Mouse (Mus musculus) adrenal gland (tissue): ENCODE results near the gene Rps6kc1.

Experiments
- intact Hi-C: fragments of 180-260 bp; cut with DNase I; formaldehyde crosslinking; loops from one replicate; pipeline ENCODE4 v1.15.1; 2025

The Rps6kc1 gene

GRCm38 (mm10) chr1:190904136-190904535 lies 7.4 kb downstream of the Rps6kc1 start:
- intact Hi-C loops = no loop called here

GRCm38 (mm10) chr1:190901082-190901481 lies 10.5 kb downstream of the Rps6kc1 start:
- intact Hi-C loops = no loop called here

DNA sequence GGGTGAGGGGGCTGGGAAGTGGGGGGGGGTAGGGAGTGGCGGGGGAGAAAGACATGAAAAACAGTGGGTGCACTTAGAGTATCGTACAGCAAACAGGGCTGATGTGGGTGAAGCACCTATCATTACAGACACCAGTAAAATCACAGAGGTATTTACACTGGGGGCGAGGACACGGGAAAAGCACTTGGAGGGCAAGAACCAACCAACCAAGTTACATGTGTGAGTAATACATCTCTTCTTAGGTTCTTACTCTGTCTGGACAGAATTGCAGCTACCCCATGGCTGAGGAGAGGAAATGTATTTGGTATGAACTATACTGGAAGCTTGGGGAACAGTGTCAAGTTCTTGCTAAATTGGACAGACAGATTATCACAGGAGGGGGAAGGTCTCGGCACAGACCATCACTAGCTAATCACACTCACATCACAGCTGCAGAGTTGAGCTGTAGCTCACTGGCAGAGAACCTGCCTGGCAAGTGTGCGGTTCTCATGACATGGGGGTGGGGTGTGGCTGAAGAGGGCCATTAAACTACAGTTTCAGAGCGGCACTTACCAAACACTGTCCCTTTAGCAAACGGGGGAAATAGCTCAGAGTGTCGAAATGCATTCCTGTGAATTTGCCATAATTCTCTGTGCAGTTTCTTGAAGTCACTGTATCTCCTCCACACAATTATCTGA lies 12.5 kb downstream of the Rps6kc1 start:
- intact Hi-C loops = no loop called here

GRCm38 (mm10) chr1:190898186-190898585 lies 13.4 kb downstream of the Rps6kc1 start:
- intact Hi-C loops = no loop called here

- intact Hi-C loops = no loop called here
These were observed 17.9 kb downstream of the Rps6kc1 start for GRCm38 (mm10) chr1:190893559-190894167.

DNA sequence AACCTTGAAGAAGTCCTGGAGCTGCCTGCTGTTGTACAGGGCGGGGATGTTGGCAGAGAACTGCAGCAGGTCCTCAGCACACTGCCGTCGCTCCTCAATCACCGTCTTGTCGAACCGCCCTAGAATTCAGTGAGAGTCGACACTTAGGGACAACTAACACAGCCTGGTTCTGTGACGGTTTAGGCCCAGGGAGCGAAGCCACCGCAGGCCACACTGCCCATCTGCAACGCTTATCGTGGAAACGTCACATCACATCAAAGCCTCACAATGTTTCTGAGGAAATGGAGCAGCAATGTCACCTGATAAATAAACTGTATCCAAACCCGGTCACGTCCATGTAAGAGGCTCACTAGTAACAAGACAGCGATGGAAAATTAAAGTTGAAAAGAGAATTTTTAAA lies 22.9 kb downstream of the Rps6kc1 start:
- intact Hi-C loops = no loop called here

GRCm38 (mm10) chr1:190888031-190888430 lies 23.5 kb downstream of the Rps6kc1 start:
- intact Hi-C loops = no loop called here

DNA sequence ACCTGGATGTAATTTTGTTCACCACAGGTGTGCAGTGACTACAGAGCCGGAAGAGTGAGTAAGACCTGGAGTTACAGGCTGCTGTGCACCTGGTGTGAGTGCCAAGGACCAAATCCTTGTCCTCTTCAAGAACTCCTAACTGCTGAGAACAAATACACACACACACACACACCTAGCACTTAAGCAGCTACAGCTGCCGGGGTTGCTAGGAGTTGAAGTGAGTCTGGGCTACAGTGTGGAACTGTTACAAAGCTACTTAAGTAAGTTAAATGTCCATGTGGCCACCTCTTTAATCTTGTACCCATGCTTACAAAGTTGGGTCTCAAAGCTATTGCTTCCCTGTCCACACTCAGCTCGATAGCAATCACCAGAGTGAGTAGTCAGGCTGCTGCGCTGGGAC lies 25.6 kb downstream of the Rps6kc1 start:
- intact Hi-C loops = no loop called here

- intact Hi-C loops = loop anchor here (2.0 kb wide), 1 partner anchor 49 kb away; no protein-coding TSS in a partner anchor
These were observed 30.1 kb downstream of the Rps6kc1 start for GRCm38 (mm10) chr1:190881422-190881821.

DNA sequence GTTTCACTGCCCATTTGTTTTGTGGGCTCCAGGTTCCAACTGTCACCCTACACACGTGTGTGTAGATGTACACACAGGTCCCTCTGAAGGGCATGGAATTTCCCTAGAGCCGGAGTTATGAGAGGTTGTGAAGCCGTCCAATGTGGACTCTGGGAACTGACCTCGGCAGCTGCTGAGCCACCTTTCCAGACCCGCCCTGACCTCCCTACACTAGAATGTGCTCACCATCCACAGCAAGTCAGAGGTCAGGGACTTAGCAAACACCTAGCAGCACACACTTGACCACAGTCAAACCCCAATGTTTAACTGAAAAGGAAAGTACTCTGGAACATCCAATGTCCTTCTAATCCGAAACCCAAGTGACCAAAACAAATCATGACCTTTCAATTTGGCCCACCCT lies 30.9 kb downstream of the Rps6kc1 start:
- intact Hi-C loops = loop anchor here (2.0 kb wide), 1 partner anchor 48 kb away; no protein-coding TSS in a partner anchor

- intact Hi-C loops = no loop called here
These were observed 35.8 kb downstream of the Rps6kc1 start for GRCm38 (mm10) chr1:190875751-190876150.

DNA sequence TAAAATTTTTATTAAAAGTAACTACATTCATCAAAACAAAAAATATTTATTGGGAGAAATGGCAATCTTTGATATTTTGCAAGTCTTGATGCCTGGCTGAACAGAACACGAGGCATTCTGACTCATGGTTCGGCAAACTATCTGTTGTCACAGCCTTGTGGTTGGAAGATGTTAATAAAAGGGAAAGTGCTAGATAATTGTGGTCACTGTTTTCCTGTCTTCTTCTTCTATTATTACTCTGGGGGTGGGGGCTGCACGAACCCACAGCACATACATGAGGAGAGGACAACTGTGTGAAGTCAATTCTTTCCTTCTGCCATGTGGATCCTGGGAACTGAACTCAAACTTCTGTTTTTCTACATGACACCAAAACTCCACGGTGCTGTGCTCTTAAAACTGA lies 36.5 kb downstream of the Rps6kc1 start:
- intact Hi-C loops = no loop called here

DNA sequence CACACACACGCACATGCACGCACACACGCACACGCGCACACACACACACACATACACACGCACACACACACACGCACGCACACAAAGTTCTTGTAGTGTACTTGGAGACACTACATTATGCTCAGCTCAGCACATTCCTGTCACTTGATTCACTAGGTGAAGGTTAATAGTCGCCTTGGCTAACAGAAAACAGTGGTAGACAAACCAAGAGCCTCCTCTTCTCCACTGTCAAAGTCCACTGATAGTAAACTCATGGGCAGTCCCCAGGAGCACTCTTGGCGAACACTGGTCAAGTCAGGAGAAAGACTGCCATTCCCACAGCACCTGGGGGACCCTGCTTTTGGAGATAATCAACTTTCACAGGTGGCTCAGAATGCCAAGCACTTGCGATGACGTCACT lies 40.5 kb downstream of the Rps6kc1 start:
- intact Hi-C loops = no loop called here

DNA sequence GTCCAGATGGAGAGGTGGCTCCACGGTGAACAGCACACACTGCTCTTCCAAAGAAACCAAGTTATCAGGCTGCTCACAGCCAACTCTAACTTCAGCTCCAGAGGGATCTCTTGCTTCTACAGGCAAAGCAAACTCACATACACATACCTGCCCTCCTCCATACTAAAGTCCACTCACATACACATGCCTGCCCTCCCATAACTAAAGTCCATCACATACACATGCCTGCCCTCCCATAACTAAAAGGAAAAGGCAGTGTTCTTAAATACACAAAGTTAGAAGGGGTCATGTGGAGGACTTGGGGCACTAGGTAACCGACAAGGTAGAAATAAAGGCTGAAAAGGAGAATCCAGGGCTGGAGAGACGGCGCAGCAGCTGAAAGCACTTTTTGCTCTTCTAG lies 41.6 kb downstream of the Rps6kc1 start:
- intact Hi-C loops = loop anchor here (5.0 kb wide), 1 partner anchor 38 kb away; no protein-coding TSS in a partner anchor

- intact Hi-C loops = loop anchor here (5.0 kb wide), 1 partner anchor 36 kb away; no protein-coding TSS in a partner anchor
These were observed 42.8 kb downstream of the Rps6kc1 start for GRCm38 (mm10) chr1:190868790-190869189.

- intact Hi-C loops = no loop called here
These were observed 49.9 kb downstream of the Rps6kc1 start for GRCm38 (mm10) chr1:190861626-190862025.

DNA sequence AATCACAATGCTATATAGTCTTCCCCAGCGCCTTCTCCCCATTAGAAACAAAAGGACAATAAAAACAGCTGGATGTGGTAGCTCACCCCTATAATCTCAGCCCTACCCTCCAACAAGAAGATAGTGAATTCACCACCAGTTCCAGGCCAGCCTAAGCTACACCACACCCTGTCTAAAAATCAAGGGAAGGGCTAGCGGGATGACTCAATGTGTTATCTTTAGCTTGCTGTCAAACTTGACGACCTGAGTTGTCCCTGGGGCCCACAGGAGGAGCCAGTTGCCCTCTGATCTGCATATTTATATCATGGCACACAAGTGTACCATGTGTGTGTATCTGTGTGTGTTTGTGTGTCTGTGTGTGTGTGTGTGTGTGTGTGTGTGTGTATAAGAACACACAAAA lies 57.1 kb downstream of the Rps6kc1 start:
- intact Hi-C loops = no loop called here

GRCm38 (mm10) chr1:190849162-190849865 lies 62.3 kb downstream of the Rps6kc1 start:
- intact Hi-C loops = no loop called here

DNA sequence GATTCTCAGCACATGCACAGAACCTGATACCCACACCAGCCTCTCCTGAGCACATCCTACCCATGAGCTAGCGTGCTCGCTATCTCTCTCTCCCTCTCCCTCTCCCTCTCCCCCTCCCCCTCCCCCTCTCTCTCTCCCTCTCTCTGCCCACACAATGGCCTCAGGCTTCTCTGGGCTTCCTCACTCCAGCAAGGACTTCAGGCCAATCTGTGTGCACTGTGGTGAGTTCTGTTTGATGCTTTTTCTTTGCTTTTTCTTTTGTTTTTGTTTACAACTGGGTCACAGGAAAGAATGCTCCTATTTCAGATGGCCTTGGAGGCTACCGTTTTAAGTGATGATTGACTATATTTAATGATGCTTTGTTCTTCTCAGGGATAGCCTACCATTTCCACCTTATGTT lies 62.9 kb downstream of the Rps6kc1 start:
- intact Hi-C loops = no loop called here

- intact Hi-C loops = no loop called here
These were observed 64.6 kb downstream of the Rps6kc1 start for GRCm38 (mm10) chr1:190846956-190847355.

GRCm38 (mm10) chr1:190846074-190846730 lies 65.4 kb downstream of the Rps6kc1 start:
- intact Hi-C loops = no loop called here

DNA sequence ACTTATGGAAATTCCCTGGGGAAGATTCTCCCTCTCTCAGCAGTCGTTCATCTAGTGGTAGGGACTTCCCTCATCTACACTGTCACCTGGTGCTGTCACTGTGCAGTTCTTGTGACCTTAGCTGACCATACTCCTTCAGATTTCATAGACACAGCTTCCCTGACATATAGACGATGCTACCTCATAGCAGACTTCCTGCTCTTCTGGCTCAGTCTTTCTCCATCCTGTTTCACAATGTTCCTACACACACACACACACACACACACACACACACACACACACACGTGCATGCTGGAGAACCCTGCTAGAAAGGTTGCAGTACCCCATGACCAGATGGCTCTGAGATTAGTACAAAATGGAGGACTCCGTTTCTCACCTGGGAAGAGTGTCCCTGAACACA lies 66.2 kb downstream of the Rps6kc1 start:
- intact Hi-C loops = no loop called here
